Mouse (Mus musculus): ENCODE data around the gene Srp54b.
"Not testable (repeated sequence)": the region's sequence is repeated elsewhere in the genome, so short reads cannot be mapped to it uniquely, and the experiment has no call there.

GRCm38 (mm10) chr12:55124242-55124641 is 30.7 kb upstream of the Srp54b start, which contains the start of gene Fam177a:
- not testable (repeated sequence) for TF ChIP-seq CTCF (IDR thresholded peaks at IDR 0.05; ENCODE audit: extremely low read depth, insufficient read depth, insufficient read length, insufficient replicate concordance); POLR2A (IDR thresholded peaks at IDR 0.05; ENCODE audit: low read depth, low read length)
